Mouse (Mus musculus) limb, embryonic 13.5 days (tissue): Measurements from ENCODE around the gene Boc. TPM values are rescaled to one million over a fixed set of nuclear protein-coding genes. Genes with fewer than 3 reads are reported as not detected.

Source experiments
- ATAC-seq: fragments of 200-750 bp; cut with Nextera tagmentation; 2 replicates; pipeline ENCODE4 v1.8.0; 2017; ENCODE audit warnings: low read depth, moderate number of reproducible peaks, moderate TSS enrichment; ENCODE audit not compliant: low FRiP score
- H3K27ac ChIP-seq: fragments of 300-500 bp; sonication (generic); 2 replicates; pipeline ENCODE4 v1.5.1; 2015; ENCODE audit warnings: inconsistent platforms, mild to moderate bottlenecking, moderate library complexity
- H3K27me3 ChIP-seq: fragments of 300-500 bp; sonication (generic); 2 replicates; pipeline ENCODE4 v1.6.1; 2015; ENCODE audit warnings: mild to moderate bottlenecking, inconsistent platforms
- H3K36me3 ChIP-seq: fragments of 300-500 bp; sonication (generic); 2 replicates; pipeline ENCODE4 v1.6.1; 2015; ENCODE audit warnings: inconsistent platforms, mild to moderate bottlenecking, moderate library complexity
- H3K4me1 ChIP-seq: fragments of 300-500 bp; sonication (generic); 2 replicates; pipeline ENCODE4 v1.6.1; 2015; ENCODE audit warnings: inconsistent platforms
- H3K4me2 ChIP-seq: fragments of 300-500 bp; sonication (generic); replicated peaks from 2 replicates; pipeline ENCODE4 v1.6.1; 2015; ENCODE audit warnings: inconsistent platforms, mild to moderate bottlenecking, moderate library complexity
- H3K4me3 ChIP-seq: fragments of 300-500 bp; sonication (generic); 2 replicates; pipeline ENCODE4 v1.5.1; 2015; ENCODE audit warnings: moderate library complexity, mild to moderate bottlenecking, inconsistent platforms
- H3K9ac ChIP-seq: fragments of 300-500 bp; sonication (generic); 2 replicates; pipeline ENCODE4 v1.6.1; 2015; ENCODE audit warnings: mild to moderate bottlenecking, inconsistent platforms
- H3K9me3 ChIP-seq: fragments of 300-500 bp; sonication (generic); 2 replicates; pipeline ENCODE4 v1.6.1; 2016; ENCODE audit warnings: inconsistent platforms
- WGBS: fragments of 180-500 bp; shearing (Covaris S2); methylation state at CpG from one replicate; pipeline ENCODE4 v1.1.7; 2015; 5-methylcytosine and 5-hydroxymethylcytosine counted together
- polyA plus RNA-seq: library from polyadenylated mRNA; unstranded; fragments of >200 nt; fragmentation: Nextera tagmentation; extraction: Ambion mirVana; gene quantifications from 2 replicates; pipeline ENCODE4 v1.2.1, GENCODE M21; 2015

The Boc gene
- polyA plus RNA-seq, 1 experiment from 2014 or later = 63.5 TPM

DNA sequence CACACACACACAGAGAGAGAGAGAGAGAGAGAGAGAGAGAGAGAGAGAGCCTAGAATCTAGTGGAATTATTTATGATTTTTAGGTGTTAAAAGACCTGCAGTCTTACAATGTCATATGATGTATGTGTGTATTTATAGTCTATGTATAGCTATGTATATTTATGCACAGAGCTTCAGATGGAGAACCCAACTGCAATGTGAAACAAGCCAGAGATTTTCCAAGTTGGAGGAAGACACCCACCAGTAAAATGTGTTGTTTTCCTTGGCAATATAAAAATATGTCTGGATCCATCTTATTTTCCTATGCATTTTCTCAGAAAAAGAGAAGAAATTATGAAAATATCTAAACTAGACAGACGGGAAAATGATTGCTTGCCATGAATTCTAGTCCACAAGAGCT is 32.7 kb downstream of the Boc start:
- Histone ChIP-seq H3K9ac (no peak overlapping the region), H3K27ac (peak overlapping the region; percentile 71; the same call in 1 of the 2 replicates), H3K36me3 (peaks cover 18% of the 10 kb centered on the region), H3K27me3 (no peaks in the 10 kb centered on the region), H3K9me3 (no peaks in the 10 kb centered on the region), H3K4me3 (no peak overlapping the region), H3K4me2 (no peak overlapping the region), H3K4me1 (peaks cover 68% of the 10 kb centered on the region)
- ATAC-seq = no peak
- 81% methylated on average over 1 of the region's 1 CpGs for WGBS

DNA sequence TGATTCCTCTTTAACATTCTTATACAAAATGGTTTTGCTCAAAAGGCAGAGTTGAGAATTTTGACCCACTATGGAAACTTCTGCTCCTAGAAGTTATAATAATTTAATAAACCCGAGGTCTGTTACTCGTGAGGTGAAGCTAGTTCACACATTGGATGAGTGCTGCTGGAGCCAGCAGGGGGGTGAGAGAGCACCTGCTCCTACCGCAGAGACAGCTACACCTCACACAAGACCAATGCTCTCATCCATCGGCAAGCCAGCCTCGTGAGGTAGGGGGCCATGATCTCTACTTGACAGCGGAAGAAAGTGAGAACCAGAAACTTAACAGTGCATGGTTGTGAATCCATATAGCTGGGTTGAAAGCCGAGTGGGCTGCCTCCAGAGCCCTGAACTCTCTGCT is 35.1 kb downstream of the Boc start:
- no peak for ATAC-seq
- WGBS = 69% methylated on average over 7 of the region's 7 CpGs
- no peak overlapping the region for H3K4me2 ChIP-seq

DNA sequence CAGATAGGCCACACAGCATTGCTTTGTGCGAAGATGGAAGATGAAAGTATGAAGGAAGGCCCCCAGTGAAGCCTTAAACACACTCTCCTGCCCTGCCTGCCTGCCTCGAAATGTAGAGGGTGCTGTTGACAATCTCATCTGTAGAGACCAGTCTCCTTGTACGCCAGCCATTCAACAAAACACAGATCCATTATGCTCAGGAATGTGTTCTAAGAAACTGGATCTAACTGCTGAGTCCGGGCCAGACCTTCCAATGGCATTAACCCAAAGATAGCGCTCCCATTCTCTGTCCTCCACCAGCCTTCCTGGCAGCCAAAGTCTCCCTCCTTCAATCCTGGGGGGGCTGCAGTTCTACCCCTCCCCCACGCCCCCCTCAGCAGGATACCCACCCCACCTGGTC is 42.2 kb downstream of the Boc start:
- H3K27ac ChIP-seq = no peak overlapping the region

More for the DNA sequence above, 35.1 kb downstream of the Boc start:
- Histone ChIP-seq H3K27me3 (no peaks in the 10 kb centered on the region), H3K4me3 (no peak overlapping the region), H3K4me1 (peaks cover 45% of the 10 kb centered on the region), H3K36me3 (peaks cover 32% of the 10 kb centered on the region), H3K27ac (no peak overlapping the region), H3K9ac (no peak overlapping the region), H3K9me3 (no peaks in the 10 kb centered on the region)

DNA sequence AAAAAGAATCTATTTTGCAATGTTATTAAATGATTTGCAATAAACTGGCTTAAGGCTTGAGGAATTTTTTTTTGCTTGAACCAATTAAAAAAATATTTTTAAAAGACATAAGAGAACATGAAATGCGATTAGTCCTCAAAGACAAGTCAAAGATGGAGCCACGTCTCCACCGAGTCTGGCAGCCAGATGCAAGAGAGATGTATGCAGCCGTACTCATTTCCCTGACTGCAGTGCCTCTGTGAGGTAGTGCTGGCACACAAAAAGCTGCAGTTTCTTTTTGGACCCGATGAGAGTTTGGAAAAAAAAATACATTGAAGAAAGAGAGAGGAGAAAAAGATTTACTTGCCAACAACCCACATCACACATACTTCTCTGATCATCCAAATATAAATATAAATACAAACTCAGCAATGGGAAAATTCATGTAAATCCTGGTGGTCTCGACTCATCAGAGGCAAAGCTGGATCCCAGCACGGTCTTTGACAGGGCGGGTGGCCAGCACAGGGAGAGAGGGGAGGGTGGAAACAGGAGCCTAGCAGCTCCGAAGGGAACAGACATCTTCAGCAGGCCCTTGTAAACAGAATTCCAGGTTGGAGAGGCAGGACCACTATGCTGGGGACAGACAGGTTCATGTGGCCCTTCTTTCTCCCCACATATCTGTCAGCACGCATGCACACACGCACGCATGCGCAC is 48.0 kb downstream of the Boc start:
- 53% methylated on average over 13 of the region's 13 CpGs for whole genome bisulfite sequencing
- H3K27me3 ChIP-seq = no peaks in the 10 kb centered on the region
- 0 out of 2 replicates have a peak, but pooled peaks have one; percentile 48 for ATAC-seq
- peak overlapping the region; percentile 80 for H3K27ac ChIP-seq
- no peaks in the 10 kb centered on the region for H3K9me3 ChIP-seq
- peak overlapping the region; percentile 35 for H3K4me2 ChIP-seq
- H3K36me3 ChIP-seq = peaks cover 86% of the 10 kb centered on the region
- H3K4me1 ChIP-seq = peaks cover 55% of the 10 kb centered on the region
- H3K4me3 ChIP-seq = no peak overlapping the region
- peak overlapping the region; percentile 35; the same call in 1 of the 2 replicates for H3K9ac ChIP-seq

More for the DNA sequence above, 42.2 kb downstream of the Boc start:
- H3K36me3 ChIP-seq = peaks cover 94% of the 10 kb centered on the region
- no peak overlapping the region for H3K4me3 ChIP-seq
- no peak overlapping the region for H3K9ac ChIP-seq
- no peaks in the 10 kb centered on the region for H3K9me3 ChIP-seq
- peaks cover 9% of the 10 kb centered on the region; the same call in 1 of the 2 replicates for H3K4me1 ChIP-seq
- no peak overlapping the region for H3K4me2 ChIP-seq
- no peak for ATAC-seq
- WGBS = 83% methylated on average over 6 of the region's 6 CpGs
- no peaks in the 10 kb centered on the region for H3K27me3 ChIP-seq

DNA sequence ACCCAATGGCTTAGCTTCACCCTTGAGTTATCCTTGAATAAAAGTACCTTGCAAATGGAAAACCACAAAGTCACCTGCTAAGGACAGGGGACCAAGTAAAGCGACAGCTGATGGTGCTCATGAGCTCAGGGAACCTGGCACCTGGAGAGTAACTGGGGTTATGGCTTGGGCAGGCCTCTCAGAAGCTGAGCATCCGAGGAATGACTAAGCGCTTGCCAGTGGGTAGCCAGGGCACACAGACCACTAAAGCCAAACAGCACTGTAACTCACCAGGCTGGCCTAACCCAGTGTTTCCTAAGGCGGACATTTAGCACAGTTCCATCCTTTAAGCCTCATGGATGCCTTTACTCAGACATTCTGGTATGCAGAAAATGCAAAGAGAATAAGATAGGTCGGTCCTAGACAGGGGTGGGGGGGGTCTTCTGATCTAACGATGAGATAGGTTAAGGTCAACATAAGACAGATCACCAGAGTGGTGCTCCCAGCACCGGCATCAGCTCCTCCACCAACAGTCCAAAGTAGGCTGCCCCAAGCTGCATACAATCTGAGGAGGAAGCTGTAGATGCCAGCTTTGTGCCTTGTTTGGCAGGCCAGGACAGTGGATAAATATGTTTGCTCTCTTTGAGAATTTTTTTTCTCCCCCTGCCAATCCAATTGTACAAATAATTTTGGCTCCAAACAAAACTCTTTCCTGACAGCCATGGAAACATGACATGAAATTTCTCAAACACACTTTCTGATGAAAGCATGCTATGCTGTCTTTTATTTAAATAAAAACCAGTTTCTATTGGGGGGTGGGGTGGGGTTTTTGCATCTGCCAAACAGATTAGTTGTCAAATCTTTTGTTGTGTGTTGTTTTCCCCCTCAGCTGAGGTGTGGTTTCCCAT is 49.0 kb downstream of the Boc start:
- ATAC-seq = no peak
- H3K4me1 ChIP-seq = peaks cover 58% of the 10 kb centered on the region
- peaks cover 86% of the 10 kb centered on the region for H3K36me3 ChIP-seq
- no peak overlapping the region for H3K4me2 ChIP-seq
- 78% methylated on average over 7 of the region's 7 CpGs for whole genome bisulfite sequencing
- H3K9me3 ChIP-seq = peaks cover 4% of the 10 kb centered on the region; the same call in 1 of the 2 replicates
- H3K9ac ChIP-seq = no peak overlapping the region
- no peak overlapping the region for H3K4me3 ChIP-seq
- no peaks in the 10 kb centered on the region for H3K27me3 ChIP-seq
- H3K27ac ChIP-seq = peak overlapping the region; percentile 45; the same call in 1 of the 2 replicates

DNA sequence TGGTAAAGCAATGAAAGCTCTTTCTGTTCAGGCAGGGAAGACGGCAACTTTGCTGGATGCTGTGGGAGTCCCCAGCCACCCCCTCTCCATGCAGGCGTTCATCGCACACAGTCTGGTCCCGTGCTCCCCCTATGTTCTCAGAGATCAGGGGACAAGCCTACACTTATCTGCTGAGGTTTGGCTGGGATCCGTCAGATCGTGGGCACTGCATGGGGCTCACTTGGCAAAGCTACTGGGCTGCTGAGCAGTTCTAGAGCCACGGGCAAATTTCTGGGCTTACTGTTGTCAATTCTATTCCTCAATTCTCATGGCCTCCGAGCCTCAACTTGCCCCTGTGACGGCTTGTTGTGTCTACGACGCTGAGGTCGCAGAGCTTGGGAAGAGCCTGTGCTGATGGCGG is 49.9 kb downstream of the Boc start:
- H3K4me3 ChIP-seq = no peak overlapping the region
- H3K27ac ChIP-seq = peak overlapping the region; percentile 45; the same call in 1 of the 2 replicates
- H3K27me3 ChIP-seq = no peaks in the 10 kb centered on the region
- ATAC-seq = no peak
- H3K9me3 ChIP-seq = peaks cover 11% of the 10 kb centered on the region; the same call in 1 of the 2 replicates
- 82% methylated on average over 13 of the region's 13 CpGs for WGBS
- H3K9ac ChIP-seq = no peak overlapping the region
- H3K4me2 ChIP-seq = no peak overlapping the region
- peaks cover 55% of the 10 kb centered on the region for H3K4me1 ChIP-seq
- peaks cover 87% of the 10 kb centered on the region for H3K36me3 ChIP-seq

DNA sequence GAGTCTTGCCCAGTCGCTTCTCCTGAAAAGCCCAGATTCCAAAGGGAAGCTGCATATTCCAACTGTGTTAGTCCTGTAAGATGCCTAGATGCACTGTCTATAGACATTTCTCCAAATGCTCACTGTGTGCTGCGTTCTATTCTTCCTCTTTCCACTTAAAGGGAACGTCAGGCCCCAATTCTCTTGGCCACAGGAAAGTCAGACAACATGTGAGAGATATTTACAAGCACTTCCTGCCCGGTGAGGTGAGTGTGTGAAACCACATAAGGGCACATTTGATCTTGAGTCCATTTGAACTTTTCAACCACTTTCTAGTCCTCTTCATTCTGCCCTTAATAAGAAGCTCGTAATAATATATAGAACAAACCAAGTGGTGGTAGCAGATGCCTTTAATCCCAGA is 50.7 kb downstream of the Boc start:
- H3K9me3 ChIP-seq = peaks cover 11% of the 10 kb centered on the region; the same call in 1 of the 2 replicates
- H3K4me2 ChIP-seq = no peak overlapping the region
- H3K4me1 ChIP-seq = peaks cover 51% of the 10 kb centered on the region
- H3K4me3 ChIP-seq = no peak overlapping the region
- H3K9ac ChIP-seq = no peak overlapping the region
- 59% methylated on average over 5 of the region's 5 CpGs for WGBS
- ATAC-seq = no peak
- peak overlapping the region; percentile 70 for H3K27ac ChIP-seq
- no peaks in the 10 kb centered on the region for H3K27me3 ChIP-seq
- H3K36me3 ChIP-seq = peaks cover 87% of the 10 kb centered on the region

DNA sequence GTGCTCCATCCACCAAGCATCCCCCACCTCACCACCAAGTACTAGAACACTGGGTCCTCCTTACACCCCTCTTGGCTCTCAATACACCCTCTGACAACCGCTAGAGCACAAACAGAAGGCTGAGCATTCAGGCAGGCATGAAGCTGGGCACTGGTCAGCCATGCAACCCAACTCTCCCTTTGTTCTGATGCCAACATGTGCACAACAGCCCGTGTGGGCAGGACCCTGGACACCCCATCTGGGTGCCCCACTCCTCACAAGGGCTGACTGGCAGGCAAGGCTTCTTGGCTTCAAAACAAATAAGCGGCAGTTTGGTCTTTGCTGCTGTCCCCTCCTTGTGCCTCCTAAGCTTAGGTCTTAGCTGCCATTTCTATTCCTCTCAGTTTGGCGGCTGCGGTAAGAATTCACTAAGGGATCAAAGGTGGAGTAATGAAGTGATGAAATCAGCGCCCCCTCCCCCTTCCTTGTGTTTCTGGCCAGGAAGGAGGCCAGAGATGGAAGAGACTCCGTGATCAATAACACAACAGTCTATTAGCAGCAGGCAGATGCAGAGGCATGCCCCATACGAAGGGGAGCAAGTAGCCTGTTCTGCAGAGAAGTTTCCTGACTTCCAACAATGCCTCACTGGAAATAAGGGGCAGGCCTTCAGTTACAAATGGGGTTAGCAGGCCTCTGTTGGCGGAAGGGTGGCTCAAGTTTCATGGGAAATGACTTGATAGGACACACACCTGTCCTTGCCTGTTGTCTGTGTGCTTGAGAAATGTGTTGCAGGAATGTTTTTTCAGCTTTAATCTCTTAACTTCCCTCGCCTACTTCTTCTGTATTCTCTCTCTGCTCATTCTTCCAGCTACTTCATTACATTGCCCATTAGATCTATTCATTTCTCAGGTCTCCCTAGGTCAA is 51.4 kb downstream of the Boc start:
- peak overlapping the region; percentile 70 for H3K27ac ChIP-seq
- peaks cover 87% of the 10 kb centered on the region for H3K36me3 ChIP-seq

DNA sequence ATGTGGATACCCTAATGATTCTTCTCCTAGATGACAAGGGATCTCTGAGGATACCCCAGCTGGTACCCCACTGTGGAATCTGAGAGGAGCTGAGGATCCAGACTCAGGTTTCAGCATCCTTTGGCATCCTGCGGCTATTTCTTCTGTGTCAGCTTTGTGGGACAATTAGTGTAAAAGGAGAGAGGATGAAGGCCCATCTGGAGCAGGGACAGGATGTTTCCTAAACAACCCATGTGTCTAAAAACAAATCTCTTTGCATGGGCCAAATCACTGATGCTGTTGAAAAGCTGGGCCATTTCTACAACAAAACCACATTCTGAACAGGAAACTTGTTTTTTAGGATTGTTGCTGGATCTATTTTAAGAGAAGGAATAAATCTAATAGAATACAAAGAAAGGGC is 53.5 kb downstream of the Boc start:
- Histone ChIP-seq H3K36me3 (peaks cover 93% of the 10 kb centered on the region), H3K4me2 (no peak overlapping the region), H3K27ac (no peak overlapping the region), H3K4me3 (no peak overlapping the region), H3K27me3 (no peaks in the 10 kb centered on the region), H3K9ac (no peak overlapping the region), H3K4me1 (peaks cover 42% of the 10 kb centered on the region), H3K9me3 (peaks cover 11% of the 10 kb centered on the region; the same call in 1 of the 2 replicates)
- WGBS = 88% methylated on average over 1 of the region's 1 CpGs
- no peak for ATAC-seq

More for the DNA sequence above, 51.4 kb downstream of the Boc start:
- 39% methylated on average over 10 of the region's 10 CpGs for WGBS
- peaks cover 11% of the 10 kb centered on the region; the same call in 1 of the 2 replicates for H3K9me3 ChIP-seq
- ATAC-seq = no peak
- H3K4me1 ChIP-seq = peaks cover 51% of the 10 kb centered on the region
- no peak overlapping the region for H3K4me3 ChIP-seq
- no peak overlapping the region for H3K4me2 ChIP-seq
- no peak overlapping the region for H3K9ac ChIP-seq
- no peaks in the 10 kb centered on the region for H3K27me3 ChIP-seq

DNA sequence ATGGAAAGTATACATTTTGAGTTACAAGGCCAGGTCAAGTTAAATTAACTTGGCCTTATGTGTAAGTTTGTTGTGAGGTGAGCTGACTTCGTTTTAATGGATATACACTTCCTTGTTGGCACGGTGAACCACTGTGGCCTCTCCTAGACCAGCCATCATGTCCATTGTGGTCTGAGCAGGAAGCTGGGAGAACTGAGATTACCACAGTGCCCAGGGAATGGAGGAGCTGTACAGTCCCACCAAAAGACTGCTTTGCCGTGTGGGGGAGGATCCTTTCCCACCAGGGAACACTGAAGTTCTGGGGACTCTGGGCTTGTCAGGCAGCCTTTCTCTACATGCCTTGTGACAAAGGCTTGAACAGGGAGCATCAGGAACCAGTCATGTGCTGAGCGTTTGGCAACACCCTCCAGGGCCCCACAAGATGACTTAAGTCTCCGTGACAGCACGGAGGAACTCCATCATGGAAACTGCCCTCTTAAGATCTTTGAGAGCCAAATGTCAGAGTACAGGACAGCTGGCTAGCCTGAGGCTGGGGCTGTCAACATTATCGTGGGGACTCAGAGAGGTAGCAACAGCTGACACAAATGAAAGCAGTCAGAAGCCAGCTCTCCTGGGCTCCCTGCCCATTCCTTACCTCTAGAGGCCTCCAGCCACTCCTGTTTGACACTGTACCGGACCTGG is 55.7 kb downstream of the Boc start:
- H3K36me3 ChIP-seq = peaks cover 97% of the 10 kb centered on the region
- 0 out of 2 replicates have a peak overlapping the region, but pooled peaks have one; percentile 10 for H3K27ac ChIP-seq
- peak; percentile 59; the same call in 1 of the 2 replicates for ATAC-seq

DNA sequence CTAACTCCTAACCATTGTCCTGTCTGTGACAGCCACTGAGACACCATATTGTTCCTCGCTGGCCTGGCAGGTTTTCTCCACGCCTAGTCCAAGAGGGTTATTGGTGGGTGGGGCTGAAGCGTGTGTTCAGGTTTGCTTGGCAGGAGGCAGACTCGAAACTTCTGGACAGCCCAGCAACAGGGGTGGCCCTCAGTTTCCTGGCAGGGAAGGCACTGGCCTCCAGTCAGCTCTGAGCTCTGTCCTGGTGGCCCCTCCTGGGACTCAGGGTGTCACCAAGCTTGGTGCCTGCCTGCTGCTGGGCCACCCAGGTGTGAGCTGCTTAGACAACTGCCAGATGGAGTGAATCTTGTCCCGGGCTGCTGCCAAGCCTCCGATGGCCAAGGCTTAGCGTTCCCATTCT is 56.4 kb downstream of the Boc start:
- Histone ChIP-seq H3K9me3 (peaks cover 15% of the 10 kb centered on the region; the same call in 1 of the 2 replicates), H3K36me3 (peaks cover 98% of the 10 kb centered on the region), H3K27ac (no peak overlapping the region), H3K4me2 (no peak overlapping the region), H3K9ac (no peak overlapping the region), H3K4me1 (peaks cover 23% of the 10 kb centered on the region), H3K4me3 (no peak overlapping the region), H3K27me3 (no peaks in the 10 kb centered on the region)
- WGBS = 81% methylated on average over 7 of the region's 7 CpGs
- ATAC-seq = no peak

More for the DNA sequence above, 55.7 kb downstream of the Boc start:
- H3K4me2 ChIP-seq = no peak overlapping the region
- H3K9ac ChIP-seq = no peak overlapping the region
- no peaks in the 10 kb centered on the region for H3K27me3 ChIP-seq
- peaks cover 15% of the 10 kb centered on the region; the same call in 1 of the 2 replicates for H3K9me3 ChIP-seq
- H3K4me3 ChIP-seq = no peak overlapping the region
- 68% methylated on average over 8 of the region's 8 CpGs for WGBS
- H3K4me1 ChIP-seq = peaks cover 23% of the 10 kb centered on the region
